Mouse (Mus musculus) ovary, postnatal 14 days (tissue): ENCODE measurements around the gene Rexo5.

ENCODE experiments used
- DNase-seq: peaks from one replicate; pipeline ENCODE4 v3.0.0; 2022; ENCODE audit warnings: low spot score

Rexo5 gene

GRCm38 (mm10) chr7:119892742-119893141 lies 98.9 kb downstream of the Rexo5 start:
- no peak for DNase-seq

GRCm38 (mm10) chr7:119894818-119895544 lies 101.2 kb downstream of the Rexo5 start:
- peak; percentile 12 for DNase-seq

- peak; percentile 97 for DNase-seq
Observed at GRCm38 (mm10) chr7:119895639-119896512, 102.1 kb downstream of the Rexo5 start, which contains the start of the genes Lyrm1 and Dcun1d3. TSS of gene Lyrm1 (plus strand) at chr7:119895861. TSS of gene Dcun1d3 (minus strand) at chr7:119896298.

- DNase-seq, result no peak
Observed at GRCm38 (mm10) chr7:119897521-119898109, 103.8 kb downstream of the Rexo5 start.

GRCm38 (mm10) chr7:119898247-119898856 lies 104.5 kb downstream of the Rexo5 start:
- no peak for DNase-seq
